Mouse (Mus musculus): ENCODE data around the gene Sars.

GRCm38 (mm10) chr3:108413634-108414360, 31.2 kb downstream of the Sars start:
- no peak for TF ChIP-seq POLR2AphosphoS2 (IDR thresholded peaks at IDR 0.05; ENCODE audit: low read depth, low read length)
- TF ChIP-seq CHD1 (IDR thresholded peaks at IDR 0.05; ENCODE audit: low read depth, low read length), result no peak
- no peak for TF ChIP-seq E2F4 (IDR thresholded peaks at IDR 0.05; ENCODE audit: insufficient replicate concordance, low read depth, low read length)
- no peak for TF ChIP-seq IRF4 (IDR thresholded peaks at IDR 0.05; ENCODE audit: low read depth, low read length)
- TF ChIP-seq TBP (conservative IDR thresholded peaks at IDR 0.05; ENCODE audit: low read depth, low read length), result no peak
- no peak for TF ChIP-seq CTCF (conservative IDR thresholded peaks at IDR 0.05 in 1 of 2, IDR thresholded peaks at IDR 0.05 in 1 of 2; ENCODE audit: low read depth in 2 of 2, low read length in 2 of 2)
- TF ChIP-seq POLR2A (IDR thresholded peaks at IDR 0.05; ENCODE audit: low read depth, low read length), result no peak
- no peak for TF ChIP-seq RAD21 (IDR thresholded peaks at IDR 0.05; ENCODE audit: low read depth, low read length)
- no peak for TF ChIP-seq ZNF384 (IDR thresholded peaks at IDR 0.05; ENCODE audit: low read depth, low read length)
- TF ChIP-seq MYC (IDR thresholded peaks at IDR 0.05; ENCODE audit: low read depth, low read length), result no peak

All from CH12.LX (cell line).